Mouse (Mus musculus) midbrain, postnatal 0 days (tissue): Measurements from ENCODE around the gene Txlna. TPM values are rescaled to one million over a fixed set of nuclear protein-coding genes. Genes with fewer than 3 reads are reported as not detected.

Experiments used
- ATAC-seq: fragments of 200-750 bp; cut with Nextera tagmentation; 2 replicates; pipeline ENCODE4 v1.8.0; 2017; ENCODE audit warnings: moderate number of reproducible peaks, mild to moderate bottlenecking, moderate TSS enrichment, moderate library complexity; ENCODE audit not compliant: low FRiP score
- DNase-seq: peaks from one replicate; pipeline ENCODE4 v3.0.0-alpha.2; 2015; ENCODE audit warnings: low spot score
- H3K27ac ChIP-seq: fragments of 300-500 bp; sonication (generic); 2 replicates; pipeline ENCODE4 v1.5.1; 2014; ENCODE audit warnings: low read depth, mild to moderate bottlenecking, low read length, mixed read lengths
- H3K27me3 ChIP-seq: fragments of 300-500 bp; sonication (generic); 2 replicates; pipeline ENCODE4 v1.6.1; 2014; ENCODE audit warnings: low read length, control low read depth, mixed read lengths; ENCODE audit not compliant: insufficient read depth
- H3K36me3 ChIP-seq: fragments of 300-500 bp; sonication (generic); 2 replicates; pipeline ENCODE4 v1.6.1; 2014; ENCODE audit warnings: low read length, control low read depth, mixed read lengths; ENCODE audit not compliant: insufficient read depth
- H3K4me1 ChIP-seq: fragments of 300-500 bp; sonication (generic); 2 replicates; pipeline ENCODE4 v1.6.1; 2014; ENCODE audit warnings: mild to moderate bottlenecking, control low read depth, antibody characterized with exemption, low read length, mixed read lengths; ENCODE audit not compliant: insufficient read depth
- H3K4me2 ChIP-seq: fragments of 300-500 bp; sonication (generic); 2 replicates; pipeline ENCODE4 v1.6.1; 2014; ENCODE audit warnings: low read depth, mild to moderate bottlenecking, low read length, mixed read lengths; ENCODE audit not compliant: poor library complexity, severe bottlenecking
- H3K4me3 ChIP-seq: fragments of 300-500 bp; sonication (generic); 2 replicates; pipeline ENCODE4 v1.5.1; 2014; ENCODE audit warnings: low read depth, mild to moderate bottlenecking, low read length, moderate library complexity
- H3K9ac ChIP-seq: fragments of 300-500 bp; sonication (generic); replicated peaks from 2 replicates; pipeline ENCODE4 v1.6.1; 2014; ENCODE audit warnings: mild to moderate bottlenecking, low read length, moderate library complexity, mixed read lengths; ENCODE audit not compliant: poor library complexity, severe bottlenecking
- H3K9me3 ChIP-seq: fragments of 300-500 bp; sonication (generic); 2 replicates; pipeline ENCODE4 v1.6.1; 2016; ENCODE audit warnings: low read length, control low read depth
- CTCF ChIP-seq: IDR thresholded peaks from 2 replicates; pipeline ENCODE4 v1.5.1; 2016; ENCODE audit warnings: antibody characterized with exemption, mild to moderate bottlenecking
- WGBS: fragments of 180-500 bp; shearing (Covaris S2); extraction: QIAGEN DNeasy Blood & Tissue Kit; methylation state at CpG from one replicate; pipeline ENCODE4 v1.1.7; 2014; 5-methylcytosine and 5-hydroxymethylcytosine counted together
- microRNA-seq: library from miRNA; unstranded; fragments of <30 nt; microRNA quantifications from one replicate; pipeline ENCODE4, GENCODE M21; 2016; ENCODE audit warnings: borderline number of aligned reads
- polyA plus RNA-seq: library from polyadenylated mRNA; unstranded; fragments of >200 nt; fragmentation: Nextera tagmentation; extraction: Ambion mirVana; gene quantifications from 2 replicates; pipeline ENCODE4 v1.2.1, GENCODE M21; 2015
- total RNA-seq: library from RNA; depleted of rRNA; stranded (reverse); fragments of >200 nt; gene quantifications from 2 replicates; pipeline ENCODE4 v1.2.3, GENCODE M21; 2014; rRNA removed

The Txlna gene
- total and polyA plus RNA-seq, 2 experiments from 2014 or later: 25.6 to 33.4 TPM

GRCm38 (mm10) chr4:129584370-129584769 is 56.5 kb downstream of the Txlna start:
- Histone ChIP-seq H3K4me3 (no peak overlapping the region), H3K9me3 (no peaks in the 10 kb centered on the region), H3K27ac (no peak overlapping the region), H3K4me1 (peaks cover 4% of the 10 kb centered on the region; the same call in 1 of the 2 replicates), H3K9ac (no peak overlapping the region), H3K36me3 (no peaks in the 10 kb centered on the region), H3K4me2 (peak overlapping the region; percentile 54; the same call in 1 of the 2 replicates), H3K27me3 (no peaks in the 10 kb centered on the region)
- TF ChIP-seq CTCF: no peak
- no peak for DNase-seq
- ATAC-seq: no peak
- WGBS: 90% methylated on average over 1 of the region's 1 CpGs

- WGBS: 76% methylated on average over 1 of the region's 1 CpGs
- TF ChIP-seq CTCF: no peak
Observed at GRCm38 (mm10) chr4:129582251-129582650, 58.6 kb downstream of the Txlna start.

DNA sequence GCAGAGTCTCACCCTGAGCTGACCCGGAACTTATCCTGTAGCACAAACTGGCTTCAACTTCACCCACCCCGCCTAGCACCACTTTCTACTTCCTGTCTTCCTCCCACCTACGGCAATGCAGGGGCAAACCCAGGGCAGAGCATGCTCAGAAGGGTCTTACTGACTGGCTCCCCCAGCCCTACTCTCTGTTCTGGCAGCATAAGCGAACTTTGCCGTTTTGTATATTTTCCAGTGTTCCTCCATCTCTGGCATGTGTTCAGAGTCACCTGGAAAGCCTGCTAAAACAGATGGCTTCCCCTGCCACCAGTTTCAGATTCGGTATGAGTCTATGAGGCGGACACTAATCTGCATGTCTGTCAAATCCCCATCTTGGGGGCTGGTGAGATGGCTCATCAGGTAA is 60.5 kb downstream of the Txlna start:
- H3K36me3 ChIP-seq: no peaks in the 10 kb centered on the region
- ATAC-seq (no peak), DNase-seq (peak; percentile 50)
- H3K27me3 ChIP-seq: no peaks in the 10 kb centered on the region; the same call in 1 of the 2 replicates
- H3K4me3 ChIP-seq: no peak overlapping the region
- peaks cover 7% of the 10 kb centered on the region; the same call in 1 of the 2 replicates for H3K4me1 ChIP-seq
- H3K27ac ChIP-seq: no peak overlapping the region
- TF ChIP-seq CTCF: no peak
- no peak overlapping the region for H3K4me2 ChIP-seq
- H3K9me3 ChIP-seq: no peaks in the 10 kb centered on the region
- 77% methylated on average over 7 of the region's 7 CpGs for WGBS
- H3K9ac ChIP-seq: no peak overlapping the region

More at GRCm38 (mm10) chr4:129582251-129582650, 58.6 kb downstream of the Txlna start:
- Histone ChIP-seq H3K9me3 (no peaks in the 10 kb centered on the region), H3K9ac (no peak overlapping the region), H3K4me2 (no peak overlapping the region), H3K27ac (no peak overlapping the region), H3K36me3 (no peaks in the 10 kb centered on the region), H3K4me3 (no peak overlapping the region), H3K4me1 (peaks cover 4% of the 10 kb centered on the region; the same call in 1 of the 2 replicates), H3K27me3 (no peaks in the 10 kb centered on the region; the same call in 1 of the 2 replicates)
- DNase-seq: no peak
- no peak for ATAC-seq

GRCm38 (mm10) chr4:129578466-129578865 is 62.4 kb downstream of the Txlna start, which contains the start of gene Fam167b:
Gene Fam167b, minus strand, starts transcription at chr4:129578549.
- Histone ChIP-seq H3K9me3 (no peaks in the 10 kb centered on the region), H3K27me3 (no peaks in the 10 kb centered on the region; the same call in 1 of the 2 replicates), H3K4me3 (no peak within 1 kb of the TSS), H3K4me2 (no peak within 1 kb of the TSS), H3K27ac (no peak within 1 kb of the TSS), H3K36me3 (no peaks in the 10 kb centered on the region), H3K9ac (no peak within 1 kb of the TSS), H3K4me1 (0 out of 2 replicates have a peak, but pooled peaks cover 3% of the 10 kb centered on the region)
- ATAC-seq (no peak), DNase-seq (no peak)
- 92% methylated on average over 5 of the region's 5 CpGs for WGBS
- TF ChIP-seq CTCF: no peak

- no peaks in the 10 kb centered on the region; the same call in 1 of the 2 replicates for H3K27me3 ChIP-seq
- H3K36me3 ChIP-seq: no peaks in the 10 kb centered on the region
- no peak overlapping the region for H3K9ac ChIP-seq
- ATAC-seq (no peak), DNase-seq (no peak)
- no peaks in the 10 kb centered on the region for H3K9me3 ChIP-seq
- H3K27ac ChIP-seq: no peak overlapping the region
- whole genome bisulfite sequencing: 81% methylated on average over 7 of the region's 7 CpGs
- no peak overlapping the region for H3K4me2 ChIP-seq
- 0 out of 2 replicates have a peak, but pooled peaks cover 3% of the 10 kb centered on the region for H3K4me1 ChIP-seq
- H3K4me3 ChIP-seq: no peak overlapping the region
- TF ChIP-seq CTCF: no peak
Observed at GRCm38 (mm10) chr4:129577688-129578087, 63.2 kb downstream of the Txlna start.

DNA sequence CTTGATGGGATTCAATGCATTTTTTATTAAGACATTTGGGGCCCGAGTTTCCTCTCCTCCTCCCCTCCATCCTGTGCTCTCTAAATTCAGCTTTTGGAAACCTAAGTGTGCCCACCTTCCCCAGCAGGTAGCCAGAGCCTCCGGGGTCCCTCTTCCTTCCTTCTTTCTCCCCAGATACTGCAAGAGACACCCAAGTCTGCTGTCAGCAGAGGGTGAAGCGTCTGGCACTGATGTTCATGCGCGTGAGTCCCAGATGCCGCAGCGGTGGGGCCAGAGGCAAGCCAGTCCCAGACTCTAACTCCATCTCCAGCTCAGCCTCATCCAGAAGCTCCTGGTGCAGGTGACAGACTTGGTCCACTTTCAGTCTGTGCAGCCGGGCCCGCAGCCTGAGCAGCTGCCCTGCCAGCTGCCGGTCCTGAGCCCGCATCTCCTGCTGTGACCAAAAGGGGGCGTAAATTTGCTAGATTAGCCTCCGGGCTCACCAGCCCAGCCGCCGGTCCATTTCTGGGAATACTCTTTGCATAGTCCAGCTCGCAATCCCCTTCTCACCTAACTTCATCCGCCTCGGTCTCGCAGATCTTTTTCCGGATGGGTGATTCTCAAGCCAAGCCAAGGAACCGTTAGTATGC is 63.9 kb downstream of the Txlna start:
- Histone ChIP-seq H3K9ac (0 out of 2 replicates have a peak overlapping the region, but pooled peaks have one; percentile 8), H3K4me2 (no peak overlapping the region), H3K4me1 (0 out of 2 replicates have a peak, but pooled peaks cover 3% of the 10 kb centered on the region), H3K27ac (no peak overlapping the region), H3K9me3 (no peaks in the 10 kb centered on the region), H3K27me3 (no peaks in the 10 kb centered on the region; the same call in 1 of the 2 replicates), H3K4me3 (no peak overlapping the region), H3K36me3 (no peaks in the 10 kb centered on the region)
- DNase-seq (peak; percentile 73), ATAC-seq (no peak)
- peak; percentile 57 for TF ChIP-seq CTCF
- 21% methylated on average over 21 of the region's 21 CpGs for WGBS

Small RNA genes within 50 kb of the gene (microRNA-seq; reads per million reads assigned to microRNA genes)
- gene Mir7016: 2.7 reads per million

Other genes with a start within 250 kb of the Txlna start
- 14.3 and 15.1 TPM in 2 replicates for gene Zbtb8b, start 200.2 kb downstream of the Txlna start, total RNA-seq
- 14.5 and 15.9 TPM in 2 replicates for gene Zbtb8b, start 200.2 kb downstream of the Txlna start, polyA plus RNA-seq
- gene Bsdc1, start 179.5 kb downstream of the Txlna start, total RNA-seq: 53.7 and 58.9 TPM in 2 replicates
- gene Bsdc1, start 179.5 kb downstream of the Txlna start, polyA plus RNA-seq: 27.0 and 27.1 TPM in 2 replicates
- gene Tssk3, start 150.0 kb downstream of the Txlna start, total RNA-seq: 0.16 and 2.5 TPM in 2 replicates
- gene Tssk3, start 150.0 kb downstream of the Txlna start, polyA plus RNA-seq: 1.7 and 1.8 TPM in 2 replicates
- 2.2 TPM in 1 of 2 replicates, not detected in the other for gene Fam229a, start 149.9 kb downstream of the Txlna start, total RNA-seq
- 4.3 and 5.4 TPM in 2 replicates for gene Fam229a, start 149.9 kb downstream of the Txlna start, polyA plus RNA-seq
- gene Marcksl1, start 127.5 kb downstream of the Txlna start, total RNA-seq: 1,529 and 1,586 TPM in 2 replicates
- 1,678 and 1,776 TPM in 2 replicates for gene Marcksl1, start 127.5 kb downstream of the Txlna start, polyA plus RNA-seq
- 28.3 and 31.2 TPM in 2 replicates for gene Hdac1, start 98.4 kb downstream of the Txlna start, total RNA-seq
- 48.4 and 48.9 TPM in 2 replicates for gene Hdac1, start 98.4 kb downstream of the Txlna start, polyA plus RNA-seq
- gene Lck, start 67.4 kb downstream of the Txlna start, total RNA-seq: 17.5 and 20.4 TPM in 2 replicates
- 17.5 and 20.7 TPM in 2 replicates for gene Lck, start 67.4 kb downstream of the Txlna start, polyA plus RNA-seq
- gene Fam167b, start 62.5 kb downstream of the Txlna start, total RNA-seq: not detected in 2 replicates
- not detected in 2 replicates for gene Fam167b, start 62.5 kb downstream of the Txlna start, polyA plus RNA-seq
- gene Eif3i, start 40.4 kb downstream of the Txlna start, total RNA-seq: 282 and 300 TPM in 2 replicates
- gene Eif3i, start 40.4 kb downstream of the Txlna start, polyA plus RNA-seq: 213 and 222 TPM in 2 replicates
- gene Tmem234, start 40.4 kb downstream of the Txlna start, total RNA-seq: 146 and 189 TPM in 2 replicates
- gene Tmem234, start 40.4 kb downstream of the Txlna start, polyA plus RNA-seq: 210 and 232 TPM in 2 replicates
- gene Dcdc2b, start 26.8 kb downstream of the Txlna start, total RNA-seq: 0.82 and 3.9 TPM in 2 replicates
- 2.7 and 4.4 TPM in 2 replicates for gene Dcdc2b, start 26.8 kb downstream of the Txlna start, polyA plus RNA-seq
- 7.9 and 33.0 TPM in 2 replicates for gene Iqcc, start 22.0 kb downstream of the Txlna start, total RNA-seq
- gene Iqcc, start 22.0 kb downstream of the Txlna start, polyA plus RNA-seq: 17.2 and 20.2 TPM in 2 replicates
- 78.8 and 96.0 TPM in 2 replicates for gene Ccdc28b, start 17.1 kb downstream of the Txlna start, total RNA-seq
- 174 and 182 TPM in 2 replicates for gene Ccdc28b, start 17.1 kb downstream of the Txlna start, polyA plus RNA-seq
- 63.1 and 65.3 TPM in 2 replicates for gene Kpna6, start 31.7 kb upstream of the Txlna start, total RNA-seq
- 13.5 and 14.9 TPM in 2 replicates for gene Kpna6, start 31.7 kb upstream of the Txlna start, polyA plus RNA-seq
- 26.0 and 29.6 TPM in 2 replicates for gene Tmem39b, start 55.8 kb upstream of the Txlna start, total RNA-seq
- 15.9 and 16.4 TPM in 2 replicates for gene Tmem39b, start 55.8 kb upstream of the Txlna start, polyA plus RNA-seq
- 80.8 and 101 TPM in 2 replicates for gene Khdrbs1, start 101.2 kb upstream of the Txlna start, total RNA-seq
- gene Khdrbs1, start 101.2 kb upstream of the Txlna start, polyA plus RNA-seq: 78.0 and 87.2 TPM in 2 replicates
- gene Ptp4a2, start 170.2 kb upstream of the Txlna start, total RNA-seq: 94.0 and 117 TPM in 2 replicates
- gene Ptp4a2, start 170.2 kb upstream of the Txlna start, polyA plus RNA-seq: 202 and 245 TPM in 2 replicates